Mouse (Mus musculus): ENCODE data around the gene Nid1. TPM values are rescaled to one million over a fixed set of nuclear protein-coding genes. Genes with fewer than 3 reads are reported as not detected.

Gene Nid1
- polyA plus RNA-seq, 1 experiment from 2014 or later: 112 TPM

- H3K4me2 ChIP-seq (ENCODE audit: low read depth, low read length): no peak overlapping the region
- no peak overlapping the region for H3K9ac ChIP-seq (ENCODE audit: low read length)
- no peaks in the 10 kb centered on the region for H3K4me1 ChIP-seq (ENCODE audit: control insufficient read depth, insufficient read depth, low read length)
- 77% methylated on average over 9 of the region's 9 CpGs for WGBS
- no peak overlapping the region for H3K4me3 ChIP-seq (replicated peaks; ENCODE audit: low read length)
- no peaks in the 10 kb centered on the region for H3K9me3 ChIP-seq (replicated peaks; ENCODE audit: control insufficient read depth, low read length)
- H3K27me3 ChIP-seq (ENCODE audit: control insufficient read depth, insufficient read depth, low read length): no peaks in the 10 kb centered on the region
- H3K36me3 ChIP-seq (ENCODE audit: control insufficient read depth, insufficient read depth, low read length): no peaks in the 10 kb centered on the region
- ATAC-seq (ENCODE audit: insufficient read depth, low FRiP score): no peak
- no peak overlapping the region for H3K27ac ChIP-seq (ENCODE audit: low read length)
These were observed 86.6 kb downstream of the Nid1 start for GRCm38 (mm10) chr13:13523625-13524584.

GRCm38 (mm10) chr13:13525205-13525604, 87.9 kb downstream of the Nid1 start:
- Histone ChIP-seq H3K36me3 (ENCODE audit: control insufficient read depth, insufficient read depth, low read length) (no peaks in the 10 kb centered on the region), H3K4me1 (ENCODE audit: control insufficient read depth, insufficient read depth, low read length) (no peaks in the 10 kb centered on the region), H3K27ac (ENCODE audit: low read length) (no peak overlapping the region; the same call in 1 of the 2 replicates), H3K4me2 (ENCODE audit: low read depth, low read length) (no peak overlapping the region), H3K9ac (ENCODE audit: low read length) (no peak overlapping the region), H3K4me3 (replicated peaks; ENCODE audit: low read length) (no peak overlapping the region), H3K27me3 (ENCODE audit: control insufficient read depth, insufficient read depth, low read length) (no peaks in the 10 kb centered on the region), H3K9me3 (replicated peaks; ENCODE audit: control insufficient read depth, low read length) (no peaks in the 10 kb centered on the region)
- no peak for ATAC-seq (ENCODE audit: insufficient read depth, low FRiP score)
- WGBS: 79% methylated on average over 2 of the region's 2 CpGs

- Histone ChIP-seq H3K27me3 (ENCODE audit: control insufficient read depth, insufficient read depth, low read length) (no peaks in the 10 kb centered on the region), H3K9ac (ENCODE audit: low read length) (no peak overlapping the region), H3K4me2 (ENCODE audit: low read depth, low read length) (no peak overlapping the region), H3K27ac (ENCODE audit: low read length) (no peak overlapping the region), H3K4me3 (replicated peaks; ENCODE audit: low read length) (no peak overlapping the region), H3K9me3 (replicated peaks; ENCODE audit: control insufficient read depth, low read length) (no peaks in the 10 kb centered on the region), H3K36me3 (ENCODE audit: control insufficient read depth, insufficient read depth, low read length) (no peaks in the 10 kb centered on the region), H3K4me1 (ENCODE audit: control insufficient read depth, insufficient read depth, low read length) (no peaks in the 10 kb centered on the region)
- ATAC-seq (ENCODE audit: insufficient read depth, low FRiP score): no peak
- WGBS: 86% methylated on average over 5 of the region's 5 CpGs
These were observed 88.5 kb downstream of the Nid1 start for GRCm38 (mm10) chr13:13525877-13526276.

GRCm38 (mm10) chr13:13529115-13529542, 91.8 kb downstream of the Nid1 start:
- no peak for ATAC-seq (ENCODE audit: insufficient read depth, low FRiP score)
- WGBS: 53% methylated on average over 11 of the region's 11 CpGs

GRCm38 (mm10) chr13:13530913-13531312, 93.6 kb downstream of the Nid1 start:
- no peaks in the 10 kb centered on the region for H3K36me3 ChIP-seq (ENCODE audit: control insufficient read depth, insufficient read depth, low read length)
- ATAC-seq (ENCODE audit: insufficient read depth, low FRiP score): no peak
- 87% methylated on average over 4 of the region's 4 CpGs for WGBS

More at GRCm38 (mm10) chr13:13529115-13529542, 91.8 kb downstream of the Nid1 start:
- Histone ChIP-seq H3K27ac (ENCODE audit: low read length) (no peak overlapping the region), H3K9ac (ENCODE audit: low read length) (no peak overlapping the region), H3K4me3 (replicated peaks; ENCODE audit: low read length) (no peak overlapping the region), H3K4me2 (ENCODE audit: low read depth, low read length) (no peak overlapping the region), H3K4me1 (ENCODE audit: control insufficient read depth, insufficient read depth, low read length) (no peaks in the 10 kb centered on the region), H3K27me3 (ENCODE audit: control insufficient read depth, insufficient read depth, low read length) (no peaks in the 10 kb centered on the region), H3K9me3 (replicated peaks; ENCODE audit: control insufficient read depth, low read length) (no peaks in the 10 kb centered on the region), H3K36me3 (ENCODE audit: control insufficient read depth, insufficient read depth, low read length) (no peaks in the 10 kb centered on the region)

GRCm38 (mm10) chr13:13531923-13532322, 94.6 kb downstream of the Nid1 start:
- no peak overlapping the region for H3K4me2 ChIP-seq (ENCODE audit: low read depth, low read length)
- no peaks in the 10 kb centered on the region for H3K9me3 ChIP-seq (replicated peaks; ENCODE audit: control insufficient read depth, low read length)
- no peak overlapping the region for H3K4me3 ChIP-seq (replicated peaks; ENCODE audit: low read length)
- no peak overlapping the region for H3K9ac ChIP-seq (ENCODE audit: low read length)
- no peaks in the 10 kb centered on the region for H3K27me3 ChIP-seq (ENCODE audit: control insufficient read depth, insufficient read depth, low read length)
- WGBS: 88% methylated on average over 7 of the region's 7 CpGs
- no peak for ATAC-seq (ENCODE audit: insufficient read depth, low FRiP score)
- H3K36me3 ChIP-seq (ENCODE audit: control insufficient read depth, insufficient read depth, low read length): no peaks in the 10 kb centered on the region
- H3K27ac ChIP-seq (ENCODE audit: low read length): no peak overlapping the region
- H3K4me1 ChIP-seq (ENCODE audit: control insufficient read depth, insufficient read depth, low read length): no peaks in the 10 kb centered on the region

More at GRCm38 (mm10) chr13:13530913-13531312, 93.6 kb downstream of the Nid1 start:
- no peak overlapping the region for H3K27ac ChIP-seq (ENCODE audit: low read length)
- H3K9ac ChIP-seq (ENCODE audit: low read length): no peak overlapping the region
- no peaks in the 10 kb centered on the region for H3K4me1 ChIP-seq (ENCODE audit: control insufficient read depth, insufficient read depth, low read length)
- H3K27me3 ChIP-seq (ENCODE audit: control insufficient read depth, insufficient read depth, low read length): no peaks in the 10 kb centered on the region
- no peaks in the 10 kb centered on the region for H3K9me3 ChIP-seq (replicated peaks; ENCODE audit: control insufficient read depth, low read length)
- no peak overlapping the region for H3K4me3 ChIP-seq (replicated peaks; ENCODE audit: low read length)
- H3K4me2 ChIP-seq (ENCODE audit: low read depth, low read length): no peak overlapping the region

- no peak overlapping the region for H3K27ac ChIP-seq (ENCODE audit: low read length)
- no peaks in the 10 kb centered on the region for H3K9me3 ChIP-seq (replicated peaks; ENCODE audit: control insufficient read depth, low read length)
- 72% methylated on average over 2 of the region's 2 CpGs for WGBS
- no peak overlapping the region for H3K4me3 ChIP-seq (replicated peaks; ENCODE audit: low read length)
- no peak overlapping the region for H3K4me2 ChIP-seq (ENCODE audit: low read depth, low read length)
- H3K9ac ChIP-seq (ENCODE audit: low read length): no peak overlapping the region
- no peak for ATAC-seq (ENCODE audit: insufficient read depth, low FRiP score)
- H3K27me3 ChIP-seq (ENCODE audit: control insufficient read depth, insufficient read depth, low read length): no peaks in the 10 kb centered on the region
- H3K36me3 ChIP-seq (ENCODE audit: control insufficient read depth, insufficient read depth, low read length): no peaks in the 10 kb centered on the region
- no peaks in the 10 kb centered on the region for H3K4me1 ChIP-seq (ENCODE audit: control insufficient read depth, insufficient read depth, low read length)
These were observed 99.2 kb downstream of the Nid1 start for GRCm38 (mm10) chr13:13536555-13536954.

GRCm38 (mm10) chr13:13537272-13538015, 100.1 kb downstream of the Nid1 start:
- no peaks in the 10 kb centered on the region for H3K4me1 ChIP-seq (ENCODE audit: control insufficient read depth, insufficient read depth, low read length)
- no peaks in the 10 kb centered on the region for H3K27me3 ChIP-seq (ENCODE audit: control insufficient read depth, insufficient read depth, low read length)
- no peak overlapping the region for H3K27ac ChIP-seq (ENCODE audit: low read length)
- H3K4me3 ChIP-seq (replicated peaks; ENCODE audit: low read length): no peak overlapping the region
- H3K9me3 ChIP-seq (replicated peaks; ENCODE audit: control insufficient read depth, low read length): no peaks in the 10 kb centered on the region
- H3K36me3 ChIP-seq (ENCODE audit: control insufficient read depth, insufficient read depth, low read length): no peaks in the 10 kb centered on the region
- H3K4me2 ChIP-seq (ENCODE audit: low read depth, low read length): no peak overlapping the region
- no peak overlapping the region for H3K9ac ChIP-seq (ENCODE audit: low read length)
- no peak for ATAC-seq (ENCODE audit: insufficient read depth, low FRiP score)
- 67% methylated on average over 2 of the region's 2 CpGs for WGBS
